Mouse (Mus musculus) kidney, postnatal 0 days (tissue): ENCODE measurements at regions not wholly inside any gene's neighbourhood (a gene's known extent, or its start where the extent isn't known, plus 50 kb on each side); places are given as distances from the start of the nearest gene placed in this dataset.

Experiments
- ATAC-seq: fragments of 200-750 bp; cut with Nextera tagmentation; replicated peaks from 2 replicates; pipeline ENCODE4 v1.8.0; 2017; ENCODE audit warnings: low read depth, moderate number of reproducible peaks, moderate TSS enrichment, moderate library complexity; ENCODE audit not compliant: low FRiP score
- DNase-seq: peaks from one replicate; pipeline ENCODE4 v3.0.0-alpha.2; 2016; ENCODE audit warnings: low spot score
- H3K27ac ChIP-seq: fragments of 300-500 bp; sonication (generic); 2 replicates; pipeline ENCODE4 v1.5.1; 2014; ENCODE audit warnings: mild to moderate bottlenecking
- H3K27me3 ChIP-seq: fragments of 300-500 bp; sonication (generic); 2 replicates; pipeline ENCODE4 v1.6.1; 2014; ENCODE audit warnings: low read length, mixed read lengths; ENCODE audit not compliant: insufficient read depth
- H3K36me3 ChIP-seq: fragments of 300-500 bp; sonication (generic); 2 replicates; pipeline ENCODE4 v1.6.1; 2014; ENCODE audit warnings: low read length, mixed read lengths; ENCODE audit not compliant: insufficient read depth
- H3K4me1 ChIP-seq: fragments of 300-500 bp; sonication (generic); replicated peaks from 2 replicates; pipeline ENCODE4 v1.6.1; 2014; ENCODE audit warnings: antibody characterized with exemption, low read length, mixed read lengths; ENCODE audit not compliant: insufficient read depth
- H3K4me2 ChIP-seq: fragments of 300-500 bp; sonication (generic); 2 replicates; pipeline ENCODE4 v1.6.1; 2014; ENCODE audit warnings: mild to moderate bottlenecking, low read length, moderate library complexity, mixed read lengths
- H3K4me3 ChIP-seq: fragments of 300-500 bp; sonication (generic); replicated peaks from 2 replicates; pipeline ENCODE4 v1.5.1; 2014; ENCODE audit warnings: low read depth, low read length
- H3K9ac ChIP-seq: fragments of 300-500 bp; sonication (generic); 2 replicates; pipeline ENCODE4 v1.6.1; 2014; ENCODE audit warnings: low read depth, low read length
- H3K9me3 ChIP-seq: fragments of 300-500 bp; sonication (generic); replicated peaks from 2 replicates; pipeline ENCODE4 v1.6.1; 2016; ENCODE audit warnings: low read length, inconsistent platforms, mixed read lengths
- CTCF ChIP-seq: IDR thresholded peaks from 2 replicates; pipeline ENCODE4 v1.5.1; 2016; ENCODE audit warnings: antibody characterized with exemption, low read depth, mild to moderate bottlenecking, moderate library complexity
- WGBS: fragments of 180-500 bp; shearing (Covaris S2); extraction: QIAGEN DNeasy Blood & Tissue Kit; methylation state at CpG from one replicate; pipeline ENCODE4 v1.1.7; 2014; 5-methylcytosine and 5-hydroxymethylcytosine counted together

DNA sequence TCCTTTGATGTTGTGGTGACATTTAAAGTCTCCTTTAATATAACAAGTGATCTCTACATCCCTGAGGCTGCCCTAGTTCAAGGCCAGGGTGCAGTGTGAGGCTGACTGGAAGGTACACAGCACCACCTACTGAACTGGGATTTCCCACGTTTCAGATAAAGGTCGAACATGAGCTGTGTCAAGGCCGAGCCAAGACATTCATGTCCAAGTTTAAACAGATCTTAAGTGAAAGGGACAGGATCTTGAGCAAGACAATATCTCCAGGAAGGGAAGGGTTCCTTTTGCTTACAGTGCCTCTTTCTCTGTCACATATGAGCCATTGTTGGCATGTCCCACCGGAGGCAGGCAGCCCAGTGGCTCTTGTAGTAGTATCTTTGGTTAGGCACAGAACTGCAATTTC, 343.0 kb downstream of the Mctp2 start:
- no peak for ATAC-seq
- Histone ChIP-seq H3K4me1 (0 out of 2 replicates have a peak, but pooled peaks cover 5% of the 10 kb centered on the region), H3K9ac (no peak overlapping the region), H3K9me3 (no peaks in the 10 kb centered on the region), H3K4me2 (no peak overlapping the region), H3K36me3 (no peaks in the 10 kb centered on the region), H3K27me3 (no peaks in the 10 kb centered on the region), H3K27ac (no peak overlapping the region), H3K4me3 (no peak overlapping the region)
- peak; percentile 55; the same call in 1 of the 2 replicates for TF ChIP-seq CTCF
- peak; percentile 45 for DNase-seq
- 59% methylated on average over 4 of the region's 4 CpGs for WGBS

DNA sequence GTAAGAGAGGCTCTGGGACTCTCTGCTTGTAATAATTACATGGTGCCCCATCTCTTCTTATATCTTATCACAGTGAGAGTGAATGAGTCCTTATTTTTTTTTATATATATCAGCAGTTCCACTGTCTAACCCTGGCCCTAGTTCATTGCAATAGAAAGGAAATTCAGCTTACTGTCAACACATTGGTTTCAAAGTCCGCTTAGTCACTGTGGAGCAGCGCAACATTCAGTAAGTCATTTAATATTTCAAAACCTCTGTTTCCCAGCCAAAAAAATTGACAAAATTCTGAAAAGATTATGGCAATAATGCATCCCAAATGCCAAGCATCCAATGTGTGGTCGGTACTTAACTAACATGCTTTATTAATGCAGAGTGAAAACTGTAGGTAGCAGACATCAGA, 343.6 kb downstream of the Mctp2 start:
- Histone ChIP-seq H3K9me3 (no peaks in the 10 kb centered on the region), H3K27ac (no peak overlapping the region), H3K9ac (no peak overlapping the region), H3K4me2 (no peak overlapping the region), H3K27me3 (no peaks in the 10 kb centered on the region), H3K4me3 (no peak overlapping the region), H3K36me3 (no peaks in the 10 kb centered on the region), H3K4me1 (0 out of 2 replicates have a peak, but pooled peaks cover 5% of the 10 kb centered on the region)
- no peak for TF ChIP-seq CTCF
- WGBS = 80% methylated on average over 3 of the region's 3 CpGs
- DNase-seq = no peak
- no peak for ATAC-seq

DNA sequence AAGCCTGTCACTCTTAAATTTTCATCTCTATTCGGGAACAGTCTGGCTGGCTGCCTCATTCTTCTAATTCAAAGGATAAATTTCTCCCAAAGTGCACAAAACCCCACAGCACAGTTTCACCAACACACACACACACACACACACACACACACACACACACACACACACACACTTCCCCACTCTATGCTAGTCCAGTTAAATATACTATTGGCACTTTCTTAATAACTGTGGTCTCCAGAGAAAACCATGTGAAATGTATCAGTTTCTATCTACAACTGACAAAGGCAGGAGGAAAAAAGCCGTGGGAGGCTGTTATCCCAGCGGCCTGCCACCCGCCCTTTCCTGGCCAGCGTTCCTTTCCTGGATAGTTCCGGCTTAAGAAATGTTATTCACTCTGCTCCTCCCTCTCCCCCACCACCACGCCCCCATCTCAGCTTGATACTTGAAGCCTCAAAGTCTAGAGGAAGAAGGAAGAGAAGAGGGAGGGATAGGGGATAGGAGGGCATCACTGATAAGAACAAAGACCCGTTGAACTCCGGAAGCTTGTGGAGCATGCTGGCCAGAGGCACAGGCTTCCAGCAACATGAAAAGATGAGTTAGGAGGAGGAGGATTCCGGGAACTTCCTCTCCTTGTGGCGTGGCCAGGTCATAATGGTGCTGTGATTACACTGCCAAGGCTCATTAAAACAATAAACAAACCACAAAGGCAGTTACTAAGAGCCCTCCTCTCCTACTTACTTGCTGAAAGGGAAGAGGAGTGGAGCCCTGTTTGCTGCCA, 345.8 kb downstream of the Mctp2 start:
- peak; percentile 96 for DNase-seq
- Histone ChIP-seq H3K27me3 (no peaks in the 10 kb centered on the region), H3K9ac (no peak overlapping the region), H3K4me3 (no peak overlapping the region), H3K4me1 (0 out of 2 replicates have a peak, but pooled peaks cover 5% of the 10 kb centered on the region), H3K27ac (peak overlapping the region; percentile 65; the same call in 1 of the 2 replicates), H3K4me2 (peak overlapping the region; percentile 45), H3K9me3 (no peaks in the 10 kb centered on the region), H3K36me3 (no peaks in the 10 kb centered on the region)
- peak; percentile 94 for ATAC-seq
- no peak for TF ChIP-seq CTCF
- WGBS = 2% methylated on average over 11 of the region's 11 CpGs

DNA sequence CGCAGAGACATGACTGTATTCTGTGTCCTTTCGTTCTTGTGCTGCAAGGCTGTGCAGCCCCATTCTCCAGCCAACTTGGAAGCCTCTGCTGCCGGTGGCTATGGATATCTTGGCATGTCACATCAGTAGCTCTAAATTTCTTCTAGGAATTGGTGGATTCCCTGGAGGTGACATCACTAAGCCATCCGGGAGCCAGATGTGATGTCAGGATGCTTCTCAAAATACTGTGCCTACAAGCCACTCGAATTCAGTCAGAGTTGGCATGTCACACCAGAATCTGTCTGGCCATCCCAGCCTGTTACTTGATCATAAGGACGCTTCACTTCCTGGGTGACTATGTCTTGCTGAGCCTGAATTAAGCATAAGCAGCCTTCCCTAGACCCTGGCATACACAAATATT, 359.9 kb downstream of the Mctp2 start:
- Histone ChIP-seq H3K9me3 (no peaks in the 10 kb centered on the region), H3K27me3 (no peaks in the 10 kb centered on the region), H3K27ac (no peak overlapping the region), H3K4me1 (0 out of 2 replicates have a peak, but pooled peaks cover 4% of the 10 kb centered on the region), H3K9ac (no peak overlapping the region), H3K4me2 (no peak overlapping the region), H3K4me3 (no peak overlapping the region), H3K36me3 (no peaks in the 10 kb centered on the region)
- ATAC-seq (no peak), DNase-seq (no peak)
- no peak for TF ChIP-seq CTCF
- WGBS = 81% methylated on average over 6 of the region's 6 CpGs

DNA sequence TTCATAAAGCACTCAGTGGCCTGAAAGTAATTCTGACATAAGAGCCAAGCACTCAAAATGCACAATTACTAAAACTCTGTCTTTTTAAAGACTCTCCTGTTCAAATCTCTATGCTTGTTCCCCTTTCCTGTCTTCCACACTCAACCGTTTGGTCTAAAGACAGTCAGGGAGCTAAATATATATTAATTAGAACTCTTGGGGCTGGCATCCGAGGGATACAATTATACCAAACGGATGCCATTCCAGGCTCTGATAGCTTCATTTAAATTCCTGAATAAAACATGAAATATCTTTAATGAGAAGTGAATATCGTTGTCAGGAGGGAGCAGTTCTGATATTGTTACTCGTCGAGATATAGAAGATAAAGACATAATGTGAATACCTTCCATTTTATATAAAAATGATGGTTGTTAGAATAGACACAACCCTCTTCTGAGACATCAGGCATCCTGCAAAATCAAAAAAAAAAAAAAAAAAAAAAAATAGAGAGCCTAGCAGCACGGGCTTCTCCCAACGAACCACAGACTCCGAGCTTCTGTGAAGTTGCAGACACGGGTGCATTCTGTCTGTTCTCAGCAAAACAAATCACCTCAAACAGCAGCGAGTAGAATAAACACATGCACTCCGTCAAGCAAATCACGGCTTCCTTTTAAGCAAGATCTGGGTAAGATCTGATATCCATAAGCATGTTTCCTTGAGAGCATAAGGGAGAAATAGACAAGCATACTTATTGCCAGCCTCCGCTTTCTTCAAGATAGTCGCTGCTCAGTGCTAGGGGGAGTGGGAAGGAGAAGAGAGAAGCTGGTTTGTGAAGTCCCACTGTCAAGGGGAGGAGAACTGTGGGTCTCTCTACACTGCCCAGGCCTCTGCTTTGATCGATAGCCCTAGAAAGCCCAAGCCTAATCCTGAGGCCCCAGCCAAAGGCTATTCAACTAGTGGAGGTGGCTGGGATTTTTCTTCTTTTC, 363.0 kb downstream of the Mctp2 start:
- Histone ChIP-seq H3K36me3 (no peaks in the 10 kb centered on the region), H3K27ac (no peak overlapping the region), H3K4me1 (0 out of 2 replicates have a peak, but pooled peaks cover 4% of the 10 kb centered on the region), H3K4me2 (no peak overlapping the region), H3K4me3 (no peak overlapping the region), H3K9ac (no peak overlapping the region), H3K27me3 (no peaks in the 10 kb centered on the region), H3K9me3 (no peaks in the 10 kb centered on the region)
- WGBS = 43% methylated on average over 16 of the region's 16 CpGs
- ATAC-seq (no peak), DNase-seq (no peak)
- TF ChIP-seq CTCF = no peak

DNA sequence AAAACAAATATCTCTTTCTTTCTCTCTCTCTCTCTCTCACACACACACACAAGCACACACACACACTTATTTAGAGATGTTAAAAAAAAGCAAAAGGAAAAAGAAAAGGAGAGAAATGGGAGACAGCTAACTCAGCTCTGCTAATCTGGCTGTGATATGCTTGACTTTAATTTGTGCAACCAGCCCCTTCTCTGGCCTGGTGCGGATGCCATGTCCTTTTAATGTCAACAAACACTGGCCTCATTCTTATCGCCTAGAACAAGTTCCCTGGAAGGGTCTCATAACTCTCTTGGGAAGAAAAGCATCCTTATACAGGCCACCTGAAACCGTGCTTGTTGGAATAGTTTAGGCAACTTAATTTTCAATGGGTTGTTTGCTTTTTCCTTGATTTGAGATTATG, 368.7 kb downstream of the Mctp2 start:
- ATAC-seq = no peak
- H3K36me3 ChIP-seq = no peaks in the 10 kb centered on the region
- TF ChIP-seq CTCF = no peak
- H3K27ac ChIP-seq = no peak overlapping the region
- no peaks in the 10 kb centered on the region for H3K27me3 ChIP-seq
- no peak overlapping the region for H3K9ac ChIP-seq
- H3K4me1 ChIP-seq = 0 out of 2 replicates have a peak, but pooled peaks cover 4% of the 10 kb centered on the region
- H3K4me3 ChIP-seq = no peak overlapping the region
- H3K4me2 ChIP-seq = no peak overlapping the region
- no peaks in the 10 kb centered on the region for H3K9me3 ChIP-seq
- DNase-seq = no peak
- WGBS = 51% methylated on average over 3 of the region's 3 CpGs
